Mouse (Mus musculus): ENCODE results near the gene Eral1.

DNA sequence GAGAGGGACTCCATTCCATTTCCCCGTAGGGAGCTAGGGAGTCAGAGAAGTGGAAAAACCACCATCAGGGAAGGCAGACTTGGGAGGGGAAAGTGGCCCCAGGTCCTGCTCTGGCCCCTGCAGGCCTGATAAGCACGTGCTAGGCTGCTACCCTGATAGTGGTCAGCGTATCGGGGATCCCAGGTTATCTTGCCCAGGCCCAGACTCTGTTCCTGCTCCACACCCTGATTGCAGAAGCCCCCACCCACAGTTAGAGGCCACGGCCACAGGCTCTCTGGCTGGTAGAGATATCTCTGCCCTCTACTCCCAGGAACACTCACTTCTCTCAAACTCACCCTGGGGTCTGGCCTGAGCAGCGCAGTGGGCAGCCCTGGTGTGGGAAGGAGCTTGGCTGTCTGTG, 10.5 kb downstream of the Eral1 start:
- TF ChIP-seq EP300 (IDR thresholded peaks at IDR 0.05; ENCODE audit: low read depth): peak; percentile 99
- TF ChIP-seq CTCF (IDR thresholded peaks at IDR 0.05; ENCODE audit: low read depth): no peak
